31 mouse cellular contexts compared by ENCODE assay signal in genomic region chr4:110396221-110396620, GRCm38 (mm10). TPM values are rescaled to one million over a fixed set of nuclear protein-coding genes. Genes with fewer than 3 reads are reported as not detected.
"Had no signal": no experiment of that assay in that cellular context is flagged by ENCODE, and none has a peak within 500 bp of the region (broad histone marks: within the 10 kb centered on the region; RNA-seq: fewer than 3 reads in every experiment).

No protein-coding gene starts in this region.

- H3K27me3 ChIP-seq: heart, embryonic 12.5 days; hindbrain, embryonic 12.5 days; intestine, embryonic 15.5 days; limb, embryonic 13.5 days; limb, embryonic 15.5 days; liver, embryonic 12.5 days had no signal

- H3K9ac ChIP-seq: heart, embryonic 12.5 days; hindbrain, embryonic 12.5 days; hindbrain, embryonic 14.5 days; intestine, embryonic 15.5 days; limb, embryonic 13.5 days; limb, embryonic 15.5 days; liver, embryonic 12.5 days; liver, embryonic 14.5 days had no signal

- H3K27ac ChIP-seq: gastrocnemius, adult 2 months; heart, embryonic 10.5 days; hindbrain, embryonic 10.5 days; hindbrain, embryonic 12.5 days; hindbrain, embryonic 14.5 days; intestine, embryonic 15.5 days; limb, embryonic 13.5 days; limb, embryonic 15.5 days; liver, embryonic 12.5 days; liver, embryonic 14.5 days had no signal

- H3K4me3 ChIP-seq: gastrocnemius, adult 2 months; heart, embryonic 10.5 days; heart, embryonic 12.5 days; hindbrain, embryonic 10.5 days; hindbrain, embryonic 12.5 days; intestine, embryonic 15.5 days; limb, embryonic 13.5 days; limb, embryonic 15.5 days; liver, embryonic 12.5 days had no signal

- H3K9me3 ChIP-seq: heart, embryonic 10.5 days; heart, embryonic 12.5 days; hindbrain, embryonic 10.5 days; hindbrain, embryonic 12.5 days; intestine, embryonic 15.5 days; limb, embryonic 13.5 days; limb, embryonic 15.5 days; liver, embryonic 12.5 days had no signal

- H3K36me3 ChIP-seq: heart, embryonic 10.5 days; heart, embryonic 12.5 days; hindbrain, embryonic 10.5 days; hindbrain, embryonic 12.5 days; intestine, embryonic 15.5 days; limb, embryonic 13.5 days; limb, embryonic 15.5 days; liver, embryonic 12.5 days had no signal

- DNase-seq: gastrocnemius, adult 2 months; gastrocnemius, postnatal 10 days; gastrocnemius, postnatal 25 days; heart, adult 18-20 months; heart, postnatal 10 days; heart, postnatal 4 days; kidney, adult 18-20 months; kidney, adult 8-10 months; kidney, postnatal 10 days; kidney, postnatal 25 days; kidney, postnatal 4 days; layer of hippocampus, adult 9-11 months; layer of hippocampus, postnatal 36 days; left cerebral cortex, postnatal 4 days had no signal

- H3K4me1 ChIP-seq: intestine, embryonic 15.5 days; liver, embryonic 12.5 days had no signal

- ATAC-seq: hindbrain, embryonic 16.5 days; inflammation-experienced regulatory T-cells, adult 6 months; intestine, embryonic 15.5 days; intestine, postnatal 0 days; liver, embryonic 12.5 days had no signal

- H3K4me2 ChIP-seq: heart, embryonic 12.5 days; hindbrain, embryonic 12.5 days; hindbrain, embryonic 14.5 days; intestine, embryonic 15.5 days; limb, embryonic 13.5 days; limb, embryonic 15.5 days; liver, embryonic 12.5 days had no signal

RNA-seq across cellular contexts. Expression of gene Agbl4, which starts 1.2 kb away (rescaled TPM):
- total RNA-seq: gastrocnemius, adult 2 months; gastrocnemius, postnatal 25 days; gastrocnemius, postnatal 4 days; granulocyte monocyte progenitor cell, adult 5-6 weeks; liver, adult 2 months had no signal
- polyA plus RNA-seq: inflammation-experienced regulatory T-cells, adult 6 months; liver, adult 2 months; liver, embryonic 12.5 days; liver, embryonic 14.5 days; liver, embryonic 16.5 days had no signal

RNA-seq across cellular contexts. Expression of gene Elavl4, which starts 44.5 kb away (rescaled TPM):
- total RNA-seq: gastrocnemius, adult 2 months; gastrocnemius, postnatal 25 days; granulocyte monocyte progenitor cell, adult 5-6 weeks; liver, adult 2 months had no signal
- polyA plus RNA-seq: inflammation-experienced regulatory T-cells, adult 6 months; liver, adult 2 months had no signal
